Mouse (Mus musculus): ENCODE measurements around the gene Ascc2.
A peak's percentile ranks its signal among the peaks of the same experiment; 100 is the strongest.

The Ascc2 gene

DNA sequence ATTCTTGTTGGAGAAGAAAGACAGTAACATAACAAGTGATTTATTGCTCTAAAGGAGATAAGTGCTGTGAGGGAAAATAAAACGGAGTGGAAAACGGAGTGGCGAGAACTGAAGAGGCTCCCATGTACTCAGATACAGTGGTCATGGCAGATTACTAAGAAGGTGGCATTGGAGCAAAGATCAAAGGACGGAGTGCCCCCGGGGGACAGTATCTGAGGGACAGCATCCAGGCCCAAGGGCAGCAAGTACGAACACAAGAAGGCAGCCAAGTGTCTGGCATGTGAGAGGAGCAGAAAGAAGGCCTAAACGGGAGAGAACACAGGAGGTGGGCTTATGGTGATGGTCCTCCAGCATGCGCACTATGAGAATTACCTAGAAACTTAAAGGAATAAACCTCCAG lies 84.2 kb downstream of the Ascc2 start:
- no peak for DNase-seq

DNA sequence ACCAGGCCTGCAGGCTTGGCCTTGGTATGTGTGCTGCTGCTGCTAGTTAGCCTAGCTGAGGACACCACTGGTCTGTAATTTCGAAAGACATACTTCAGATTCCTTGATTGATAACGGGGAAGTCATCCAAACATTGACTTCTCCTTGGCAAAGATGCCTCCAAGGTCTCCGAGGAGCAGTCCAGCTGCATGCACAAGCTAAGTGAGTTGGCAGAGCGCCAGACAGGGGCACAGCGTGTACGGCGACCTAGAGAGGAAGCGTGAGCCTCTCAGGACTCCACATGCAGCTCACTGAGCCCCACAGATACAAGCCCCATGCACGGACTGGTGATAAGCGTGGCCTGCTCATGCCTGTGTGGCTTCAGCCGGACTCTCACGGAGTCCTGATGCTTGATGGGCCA lies 92.1 kb downstream of the Ascc2 start:
- DNase-seq: peak in 1 of 2 experiments; percentile 38

- DNase-seq: no peak
These were observed 92.5 kb downstream of the Ascc2 start for GRCm38 (mm10) chr11:4730096-4730495.

GRCm38 (mm10) chr11:4730913-4731312 lies 93.4 kb downstream of the Ascc2 start:
- DNase-seq: no peak

GRCm38 (mm10) chr11:4731781-4732180 lies 94.2 kb downstream of the Ascc2 start:
- no peak for DNase-seq

DNA sequence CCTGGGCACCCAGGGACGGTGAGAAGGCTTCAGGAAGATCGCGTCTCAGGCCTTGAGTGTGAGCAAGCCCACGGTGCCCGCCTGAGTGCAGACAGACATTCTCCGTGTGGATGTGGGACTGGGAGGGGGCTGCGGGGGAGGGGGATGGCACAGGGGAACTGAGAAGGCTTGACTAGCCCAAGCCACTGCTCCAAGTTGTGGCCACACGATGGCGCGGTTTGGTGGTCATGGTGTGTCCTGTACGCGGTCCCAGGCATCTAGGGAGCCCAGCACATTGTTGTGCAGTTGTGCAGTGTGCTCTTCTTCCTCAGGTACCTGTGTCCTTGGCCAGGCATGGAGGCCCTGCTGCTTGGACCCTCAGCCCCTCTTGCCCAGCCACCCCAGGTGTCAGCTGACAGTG lies 96.6 kb downstream of the Ascc2 start:
- no peak for DNase-seq
